Mouse (Mus musculus) right cerebral cortex, postnatal 4 days (tissue): ENCODE results near the gene Tnip1.
A peak's percentile ranks its signal among the peaks of the same experiment; 100 is the strongest.

Experiments used
- DNase-seq: peaks from one replicate; pipeline ENCODE4 v3.0.0-alpha.2; 2022

Gene Tnip1

DNA sequence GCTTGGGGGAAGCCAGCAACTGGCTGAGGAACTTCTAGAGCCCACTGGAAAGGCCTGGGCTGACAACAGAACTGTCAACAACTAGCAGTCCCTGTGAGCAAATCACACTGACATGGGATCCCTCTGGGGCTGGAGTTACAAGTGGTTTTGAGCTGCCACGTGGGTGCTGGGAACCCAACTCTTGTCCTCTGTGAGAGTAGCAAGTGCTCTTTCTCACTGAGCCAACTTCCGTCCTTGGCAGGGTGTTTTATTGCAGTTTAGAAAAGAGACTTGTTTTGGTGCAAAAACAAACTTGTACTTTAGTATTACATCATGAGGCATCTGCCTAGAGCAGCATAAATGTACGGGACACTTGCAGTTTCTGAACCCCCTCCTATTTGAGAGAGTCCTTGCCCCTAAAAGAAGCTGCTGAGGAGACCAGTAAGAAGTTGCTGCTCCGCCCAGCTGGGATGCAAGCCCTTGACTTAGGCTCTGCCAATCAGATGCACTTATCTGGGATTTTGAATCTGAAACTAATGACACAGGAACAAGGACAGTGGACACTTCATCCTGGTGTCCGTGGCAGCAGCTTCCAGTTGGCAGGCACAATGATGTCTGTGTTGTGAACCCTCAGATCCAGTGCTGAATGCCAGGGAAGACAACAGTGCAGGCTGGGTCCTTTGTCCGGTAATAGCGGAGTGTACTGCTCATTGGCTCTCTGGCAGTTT lies 90.7 kb downstream of the Tnip1 start:
- DNase-seq: no peak

- DNase-seq: no peak
Observed at GRCm38 (mm10) chr11:54869318-54869717, 93.4 kb downstream of the Tnip1 start.

- DNase-seq: no peak
Observed at GRCm38 (mm10) chr11:54868445-54868844, 94.3 kb downstream of the Tnip1 start.

DNA sequence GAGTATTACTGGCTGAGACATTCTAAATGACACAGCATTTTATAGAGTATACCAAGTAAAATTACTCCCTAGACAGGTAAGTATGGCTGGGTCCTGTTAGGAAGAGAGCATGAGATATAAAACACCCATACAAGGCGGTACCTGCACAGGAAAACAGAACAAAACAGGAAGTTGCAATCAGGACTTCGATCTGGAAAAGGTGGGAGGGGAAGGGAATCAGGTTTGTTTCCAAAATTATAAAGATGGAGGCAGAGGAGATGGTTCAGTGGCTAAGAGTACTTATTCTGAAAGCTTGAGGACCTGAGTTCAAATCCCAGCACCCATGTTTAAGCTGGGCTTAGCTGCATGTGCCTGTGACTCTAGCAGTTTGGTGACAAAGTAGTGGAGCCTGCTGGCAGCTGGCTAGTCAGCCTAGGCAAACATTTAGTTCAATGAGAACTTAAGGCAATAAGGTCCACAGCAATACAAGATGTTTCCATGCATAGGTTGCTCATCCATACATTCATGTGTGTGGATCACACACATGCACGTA lies 94.7 kb downstream of the Tnip1 start:
- DNase-seq: no peak

DNA sequence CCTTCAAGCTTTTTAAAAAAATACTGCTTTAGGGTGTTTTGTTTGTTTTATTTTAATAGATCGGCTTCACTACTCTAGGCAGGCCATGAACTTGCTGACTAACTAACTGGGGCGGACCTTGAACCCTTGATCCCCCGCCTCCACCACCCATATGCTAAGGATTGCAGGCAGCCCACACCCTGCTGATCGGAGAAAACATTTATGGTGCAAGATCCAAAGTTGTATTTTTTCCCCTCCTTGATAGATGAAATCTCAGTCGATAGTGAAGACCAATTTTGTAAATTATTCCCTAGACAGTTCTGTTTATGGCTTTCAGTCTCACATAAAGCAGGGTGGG lies 95.7 kb downstream of the Tnip1 start:
- DNase-seq: no peak

GRCm38 (mm10) chr11:54866119-54867048 lies 96.3 kb downstream of the Tnip1 start, which contains the start of gene Hint1:
Hint1 (plus strand) TSS chr11:54866383.
- peak; percentile 92 for DNase-seq

GRCm38 (mm10) chr11:54865330-54866085 lies 97.2 kb downstream of the Tnip1 start:
- no peak for DNase-seq

DNA sequence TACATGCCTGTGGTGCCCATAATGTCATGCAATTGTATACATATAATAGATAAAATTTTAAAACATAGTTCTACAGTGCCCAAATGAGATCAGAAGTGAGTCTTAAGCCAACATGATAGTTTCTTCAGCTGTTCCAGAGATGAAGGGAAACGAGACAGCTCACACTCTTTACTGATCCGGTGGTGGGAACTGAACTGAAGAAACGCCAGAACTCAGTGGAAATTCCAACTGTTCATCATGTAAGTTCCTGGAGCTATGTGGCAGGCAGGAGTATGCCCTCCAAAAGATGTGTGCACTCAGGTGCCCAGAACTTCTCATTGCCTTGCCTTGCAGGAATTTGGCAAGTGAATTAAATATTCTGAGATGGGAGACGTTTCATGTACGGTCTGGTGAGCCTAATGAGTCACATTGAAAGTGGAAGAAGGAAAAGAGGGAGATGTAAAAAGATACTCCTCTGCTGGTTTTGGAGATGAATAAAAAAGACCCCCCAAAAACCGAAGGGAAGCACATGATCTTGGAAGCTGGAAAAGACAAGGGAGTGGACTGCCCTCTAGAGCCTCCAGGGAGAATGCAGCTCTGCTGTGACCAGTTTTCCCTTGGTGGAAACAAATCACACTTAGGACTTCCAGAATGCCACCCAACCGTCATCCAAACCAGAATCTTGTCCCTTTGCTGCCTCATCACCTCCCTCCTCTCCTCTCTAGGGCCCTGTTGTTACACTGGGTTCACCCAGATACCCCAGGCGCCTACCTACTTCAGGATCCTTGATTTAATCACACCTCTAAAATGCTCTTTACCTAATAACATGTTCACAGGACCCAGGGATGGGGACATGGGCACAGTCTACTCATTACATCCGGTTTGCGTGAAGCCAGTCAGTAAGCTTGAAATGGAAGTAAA lies 99.8 kb downstream of the Tnip1 start:
- peak; percentile 60 for DNase-seq

GRCm38 (mm10) chr11:54861471-54862420 lies 101.0 kb downstream of the Tnip1 start:
- DNase-seq: no peak
